Mouse (Mus musculus) kidney, embryonic 14.5 days (tissue): ENCODE data around the gene Zfp174. TPM values are rescaled to one million over a fixed set of nuclear protein-coding genes. Genes with fewer than 3 reads are reported as not detected.
"Not testable (repeated sequence)": the region's sequence is repeated elsewhere in the genome, so short reads cannot be mapped to it uniquely, and the experiment has no call there.

Experiments used
- ATAC-seq: fragments of 200-750 bp; cut with Nextera tagmentation; 2 replicates; pipeline ENCODE4 v1.8.0; 2017; ENCODE audit warnings: moderate number of reproducible peaks, mild to moderate bottlenecking, moderate TSS enrichment, moderate library complexity; ENCODE audit not compliant: low FRiP score, low TSS enrichment
- H3K27ac ChIP-seq: fragments of 300-500 bp; sonication (generic); 2 replicates; pipeline ENCODE4 v1.5.1; 2014; ENCODE audit warnings: low read depth, mild to moderate bottlenecking, low read length, moderate library complexity, mixed read lengths
- H3K27me3 ChIP-seq: fragments of 300-500 bp; sonication (generic); 2 replicates; pipeline ENCODE4 v1.6.1; 2014; ENCODE audit warnings: mild to moderate bottlenecking, low read length; ENCODE audit not compliant: control insufficient read depth, insufficient read depth
- H3K36me3 ChIP-seq: fragments of 300-500 bp; sonication (generic); 2 replicates; pipeline ENCODE4 v1.6.1; 2014; ENCODE audit warnings: low read length, mixed read lengths; ENCODE audit not compliant: control insufficient read depth, insufficient read depth
- H3K4me1 ChIP-seq: fragments of 300-500 bp; sonication (generic); 2 replicates; pipeline ENCODE4 v1.6.1; 2014; ENCODE audit warnings: low read length, mixed read lengths; ENCODE audit not compliant: control insufficient read depth, insufficient read depth
- H3K4me2 ChIP-seq: fragments of 300-500 bp; sonication (generic); replicated peaks from 2 replicates; pipeline ENCODE4 v1.6.1; 2014; ENCODE audit warnings: low read depth, mild to moderate bottlenecking, low read length
- H3K4me3 ChIP-seq: fragments of 300-500 bp; sonication (generic); 2 replicates; pipeline ENCODE4 v1.5.1; 2014; ENCODE audit warnings: mild to moderate bottlenecking, low read length
- H3K9ac ChIP-seq: fragments of 300-500 bp; sonication (generic); 2 replicates; pipeline ENCODE4 v1.6.1; 2014; ENCODE audit warnings: low read depth, mild to moderate bottlenecking, low read length, moderate library complexity
- H3K9me3 ChIP-seq: fragments of 300-500 bp; sonication (generic); 2 replicates; pipeline ENCODE4 v1.6.1; 2016; ENCODE audit warnings: low read length; ENCODE audit not compliant: control insufficient read depth
- WGBS: fragments of 180-500 bp; shearing (Covaris S2); extraction: QIAGEN DNeasy Blood & Tissue Kit; methylation state at CpG from one replicate; pipeline ENCODE4 v1.1.7; 2014; 5-methylcytosine and 5-hydroxymethylcytosine counted together
- polyA plus RNA-seq: library from polyadenylated mRNA; unstranded; fragments of >200 nt; fragmentation: Nextera tagmentation; extraction: Ambion mirVana; gene quantifications from 2 replicates; pipeline ENCODE4 v1.2.1, GENCODE M21; 2014

Gene Zfp174
- polyA plus RNA-seq, 1 experiment from 2014 or later, result 1.4 TPM

- Histone ChIP-seq H3K27ac (no peak overlapping the region), H3K9me3 (no peaks in the 10 kb centered on the region)
Measured at GRCm38 (mm10) chr16:3842989-3843388, 4.1 kb upstream of the Zfp174 start.

GRCm38 (mm10) chr16:3843796-3844195 is 3.3 kb upstream of the Zfp174 start:
- H3K4me2 ChIP-seq, result no peak overlapping the region
- no peaks in the 10 kb centered on the region for H3K36me3 ChIP-seq
- H3K27ac ChIP-seq, result no peak overlapping the region
- WGBS, result 63% methylated on average over 1 of the region's 1 CpGs
- no peaks in the 10 kb centered on the region for H3K9me3 ChIP-seq
- H3K27me3 ChIP-seq, result no peaks in the 10 kb centered on the region
- no peak overlapping the region for H3K4me3 ChIP-seq
- no peaks in the 10 kb centered on the region for H3K4me1 ChIP-seq
- no peak overlapping the region for H3K9ac ChIP-seq
- ATAC-seq, result no peak

More at GRCm38 (mm10) chr16:3842989-3843388, 4.1 kb upstream of the Zfp174 start:
- H3K4me3 ChIP-seq, result no peak overlapping the region
- H3K9ac ChIP-seq, result no peak overlapping the region
- H3K4me2 ChIP-seq, result no peak overlapping the region
- H3K27me3 ChIP-seq, result no peaks in the 10 kb centered on the region
- H3K36me3 ChIP-seq, result no peaks in the 10 kb centered on the region
- H3K4me1 ChIP-seq, result no peaks in the 10 kb centered on the region
- no peak for ATAC-seq
- WGBS, result 38% methylated on average over 4 of the region's 4 CpGs

- Histone ChIP-seq H3K9ac (0 out of 2 replicates have a peak overlapping the region, but pooled peaks have one; percentile 60), H3K36me3 (no peaks in the 10 kb centered on the region), H3K4me3 (peak overlapping the region; percentile 64; the same call in 1 of the 2 replicates), H3K9me3 (no peaks in the 10 kb centered on the region), H3K4me2 (peak overlapping the region; percentile 41), H3K4me1 (no peaks in the 10 kb centered on the region), H3K27ac (no peak overlapping the region), H3K27me3 (no peaks in the 10 kb centered on the region)
- ATAC-seq, result no peak
- 64% methylated on average over 4 of the region's 4 CpGs for WGBS
Measured at GRCm38 (mm10) chr16:3847871-3848270, 803 bp downstream of the Zfp174 start.

- Histone ChIP-seq H3K4me1 (no peaks in the 10 kb centered on the region), H3K27ac (no peak overlapping the region), H3K36me3 (no peaks in the 10 kb centered on the region), H3K9ac (no peak overlapping the region), H3K4me3 (no peak overlapping the region), H3K27me3 (no peaks in the 10 kb centered on the region), H3K9me3 (no peaks in the 10 kb centered on the region), H3K4me2 (no peak overlapping the region)
- ATAC-seq, result no peak
- WGBS, result 76% methylated on average over 3 of the region's 3 CpGs
Measured at GRCm38 (mm10) chr16:3848416-3848815, 1.3 kb downstream of the Zfp174 start.

- not testable (repeated sequence) for H3K9me3 ChIP-seq, H3K9ac ChIP-seq, H3K27me3 ChIP-seq, H3K4me2 ChIP-seq, H3K27ac ChIP-seq, ATAC-seq, H3K36me3 ChIP-seq, H3K4me3 ChIP-seq, H3K4me1 ChIP-seq
- 87% methylated on average over 11 of the region's 13 CpGs for WGBS
Measured at GRCm38 (mm10) chr16:3851301-3851700, 4.2 kb downstream of the Zfp174 start.

GRCm38 (mm10) chr16:3852586-3852985 is 5.5 kb downstream of the Zfp174 start:
- Histone ChIP-seq H3K9me3 (no peaks in the 10 kb centered on the region), H3K36me3 (no peaks in the 10 kb centered on the region), H3K4me1 (no peaks in the 10 kb centered on the region), H3K4me3 (no peak overlapping the region), H3K27ac (no peak overlapping the region), H3K4me2 (no peak overlapping the region), H3K9ac (no peak overlapping the region), H3K27me3 (no peaks in the 10 kb centered on the region)
- 34% methylated on average over 12 of the region's 12 CpGs for WGBS
- ATAC-seq, result 0 out of 2 replicates have a peak, but pooled peaks have one; percentile 20

- peak overlapping the region; percentile 59; the same call in 1 of the 2 replicates for H3K27ac ChIP-seq
- no peaks in the 10 kb centered on the region for H3K36me3 ChIP-seq
- no peaks in the 10 kb centered on the region for H3K27me3 ChIP-seq
- no peak overlapping the region for H3K4me2 ChIP-seq
- no peaks in the 10 kb centered on the region for H3K9me3 ChIP-seq
- 40% methylated on average over 11 of the region's 11 CpGs for WGBS
- H3K4me1 ChIP-seq, result no peaks in the 10 kb centered on the region
- H3K9ac ChIP-seq, result no peak overlapping the region
- H3K4me3 ChIP-seq, result no peak overlapping the region
- ATAC-seq, result peak; percentile 81; the same call in 1 of the 2 replicates
Measured at GRCm38 (mm10) chr16:3854437-3855182, 7.5 kb downstream of the Zfp174 start.

- H3K4me3 ChIP-seq, result no peak overlapping the region
- no peak overlapping the region for H3K9ac ChIP-seq
- no peaks in the 10 kb centered on the region for H3K27me3 ChIP-seq
- H3K4me2 ChIP-seq, result no peak overlapping the region
- 81% methylated on average over 1 of the region's 1 CpGs for WGBS
- ATAC-seq, result no peak
- 0 out of 2 replicates have a peak, but pooled peaks cover under 1% of the 10 kb centered on the region for H3K36me3 ChIP-seq
- no peak overlapping the region for H3K27ac ChIP-seq
- no peaks in the 10 kb centered on the region for H3K4me1 ChIP-seq
- H3K9me3 ChIP-seq, result no peaks in the 10 kb centered on the region
Measured at GRCm38 (mm10) chr16:3855776-3856175, 8.7 kb downstream of the Zfp174 start.

- Histone ChIP-seq H3K27me3 (no peaks in the 10 kb centered on the region), H3K9me3 (no peaks in the 10 kb centered on the region), H3K27ac (no peak overlapping the region), H3K4me3 (no peak overlapping the region), H3K9ac (no peak overlapping the region), H3K36me3 (peaks cover 18% of the 10 kb centered on the region; the same call in 1 of the 2 replicates), H3K4me2 (no peak overlapping the region), H3K4me1 (no peaks in the 10 kb centered on the region)
- no peak for ATAC-seq
- 92% methylated on average over 4 of the region's 4 CpGs for WGBS
Measured at GRCm38 (mm10) chr16:3859254-3859653, 12.2 kb downstream of the Zfp174 start.
